In the genomic region with DNA sequence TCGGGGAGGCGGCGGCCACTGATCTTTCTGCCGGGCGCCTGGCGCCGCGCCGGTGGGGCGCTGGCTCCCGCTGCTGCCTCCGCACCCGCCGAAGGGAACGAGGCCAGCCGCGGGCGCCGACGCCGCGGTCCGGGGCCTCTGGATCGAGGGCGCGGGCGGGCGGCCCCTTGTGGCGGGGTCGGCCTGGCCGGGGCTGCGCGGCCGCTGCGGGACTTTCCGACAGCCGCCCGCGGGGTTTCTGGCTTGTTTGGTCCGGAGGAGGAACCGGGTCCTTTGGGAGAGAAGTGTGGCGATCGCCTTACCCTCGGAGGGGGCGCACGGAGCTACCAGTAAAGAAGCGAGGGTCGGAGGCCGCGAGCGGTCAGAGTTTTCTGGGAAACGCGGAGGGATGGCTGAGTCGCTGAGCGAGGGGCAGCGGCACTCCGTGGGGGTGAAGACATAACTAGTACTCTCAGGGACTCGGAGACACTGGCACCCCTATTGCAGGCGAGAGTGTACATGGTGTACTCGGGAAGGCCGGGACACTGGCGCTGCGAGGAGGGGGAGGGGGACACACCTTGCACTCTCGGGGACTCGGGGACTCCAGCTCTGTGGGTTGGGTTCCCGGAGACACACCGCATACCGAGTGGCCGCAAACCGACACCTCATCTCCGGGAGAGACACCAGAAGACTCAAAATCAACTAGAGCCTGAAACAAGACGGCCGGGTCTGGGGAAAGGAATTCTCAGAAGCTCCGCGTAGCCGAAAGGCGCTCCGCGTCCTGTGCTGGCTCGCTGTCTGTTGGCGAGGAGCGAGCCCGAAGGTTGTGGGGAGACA, we compare ENCODE assay signal across 8 mouse cellular contexts. TPM values are rescaled to one million over a fixed set of nuclear protein-coding genes. Genes with fewer than 3 reads are reported as not detected.
A peak's percentile ranks its signal among the peaks of the same experiment; 100 is the strongest.
DNase-seq lines count a peak whose midpoint lies in the region; ATAC-seq lines count a peak whose summit lies in the region.

No protein-coding gene starts in this region.

- peak overlapping the region; percentile 83 for H3K4me3 ChIP-seq in intestine, embryonic 15.5 days (replicated peaks)

- under 1% methylated on average over 83 of the region's 83 CpGs for WGBS in intestine, embryonic 15.5 days

- H3K27me3 ChIP-seq in intestine, embryonic 15.5 days (replicated peaks) = no peaks in the 10 kb centered on the region

- peak; percentile 75 for DNase-seq in adipocyte (ENCODE audit: low spot score)
- peak; percentile 67 for DNase-seq in embryo, embryonic 11 days
- peak; percentile 79 for DNase-seq in gastrocnemius, postnatal 25 days
- peak; percentile 33 for DNase-seq in left cerebral cortex, postnatal 4 days
- DNase-seq in mesoderm, embryonic 11.5 days (ENCODE audit: low read depth, low spot score) = peak; percentile 32
- DNase-seq in right cerebral cortex, postnatal 36 days (ENCODE audit: low spot score in 2 of 2) = peak; percentile 32 to 34
- peak; percentile 21 to 22 for DNase-seq in urinary bladder, postnatal 36 days (ENCODE audit: low spot score in 2 of 2)

- peak overlapping the region; percentile 74 for H3K9ac ChIP-seq in intestine, embryonic 15.5 days

- H3K4me2 ChIP-seq in intestine, embryonic 15.5 days (replicated peaks) = peak overlapping the region; percentile 85

- H3K27ac ChIP-seq in intestine, embryonic 15.5 days = peak overlapping the region; percentile 58

- peak; percentile 83 for ATAC-seq in intestine, embryonic 15.5 days

- intact Hi-C loops in left cerebral cortex, postnatal 4 days (cut with DNase I) = no loop called here

- H3K4me1 ChIP-seq in intestine, embryonic 15.5 days (replicated peaks) = peaks cover 12% of the 10 kb centered on the region; the same call in 1 of the 2 replicates

- no peaks in the 10 kb centered on the region for H3K36me3 ChIP-seq in intestine, embryonic 15.5 days

- no peaks in the 10 kb centered on the region for H3K9me3 ChIP-seq in intestine, embryonic 15.5 days

RNA-seq across cellular contexts. Expression of a gene that starts 1.5 kb away (rescaled TPM):
- total RNA-seq in gastrocnemius, postnatal 25 days (2021) = 10 to 100 TPM; 21.9 to 31.8 TPM
- 5.7 and 6.3 TPM in 2 replicates for polyA plus RNA-seq in intestine, embryonic 15.5 days (2015; fragmentation: Nextera tagmentation; extraction: Ambion mirVana)
- total RNA-seq in left cerebral cortex, postnatal 4 days (2021) = 10 to 100 TPM in 1 of 2 experiments, 1 to 10 TPM in 1; 9.3 to 10.9 TPM

Comparison
In these comparisons a context has a peak if more than half of its experiments do, and no peak if none do; other contexts are left out.
1. Peak in every context shown above with its lines: DNase-seq, ATAC-seq, H3K4me3 ChIP-seq and H3K27ac ChIP-seq.
2. DNase-seq: peak in every context shown above with its lines; median percentile 79 in gastrocnemius, postnatal 25 days; 75 in adipocyte; 67 in embryo, embryonic 11 days; 33 in left cerebral cortex, postnatal 4 days; 33 in right cerebral cortex, postnatal 36 days; 32 in mesoderm, embryonic 11.5 days; 22 in urinary bladder, postnatal 36 days.